Mouse (Mus musculus): ENCODE data around the gene Eif3g.

GRCm38 (mm10) chr9:20872991-20873390 is 25.4 kb downstream of the Eif3g start:
- no peak for TF ChIP-seq POLR2A (IDR thresholded peaks at IDR 0.05; ENCODE audit: control insufficient read depth, low read depth, low read length)
- TF ChIP-seq CTCF (IDR thresholded peaks at IDR 0.05; ENCODE audit: control insufficient read depth, insufficient read depth, insufficient replicate concordance, low read depth, low read length) = no peak

Measured in testis, adult 2 months (tissue).